Mouse (Mus musculus) B cell, adult 2 months (primary cell): Measurements from ENCODE around the gene Gm10666.
"Not testable (repeated sequence)": the region's sequence is repeated elsewhere in the genome, so short reads cannot be mapped to it uniquely, and the experiment has no call there.

Experiments used
- DNase-seq, 2 experiments: peaks; one replicate each; pipeline ENCODE4 v3.0.0; 2022

Gm10666 gene

DNA sequence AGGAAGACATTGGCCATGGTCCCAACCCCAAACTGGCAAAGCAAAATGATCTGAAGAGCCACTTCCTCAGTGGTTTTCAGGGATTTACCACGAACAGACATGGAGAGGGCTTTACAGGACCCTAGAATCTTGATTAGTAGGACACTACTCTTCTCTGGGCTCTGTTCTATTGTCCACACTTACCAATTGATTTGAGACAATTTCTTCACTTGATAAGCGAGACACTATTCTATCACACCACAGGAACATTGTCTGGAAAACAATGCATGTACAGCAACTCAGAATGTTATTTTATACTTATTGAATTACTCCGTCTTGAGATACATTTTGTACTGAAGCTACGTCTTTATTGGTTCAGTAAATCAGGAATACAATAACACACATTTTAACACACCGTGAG is at the start of gene Gm10666:
Gm10666 (minus strand) TSS at position 101 of the 400 bp plus-strand sequence.
- not testable (repeated sequence) for DNase-seq

DNA sequence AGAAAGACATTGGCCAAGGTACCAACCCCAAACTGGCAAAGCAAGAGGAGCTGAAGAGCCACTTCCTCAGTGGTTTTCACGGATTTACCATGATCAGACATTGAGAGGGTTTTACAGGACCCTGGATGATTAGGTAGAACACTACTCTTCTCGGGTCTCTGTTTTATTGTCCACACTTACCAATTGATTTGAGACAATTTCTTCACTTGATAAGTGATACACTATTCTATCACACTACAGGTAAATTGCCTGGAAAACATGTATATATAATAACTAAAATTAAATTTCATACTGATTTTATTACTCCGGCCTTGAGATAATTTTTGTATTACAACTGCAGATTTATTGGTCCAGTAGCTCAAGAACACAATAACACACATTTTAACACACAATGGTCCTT is 29.4 kb upstream of the Gm10666 start, which contains the start of gene Vmn1r142:
Vmn1r142 (minus strand) TSS at position 101 of the 400 bp plus-strand sequence.
- not testable (repeated sequence) for DNase-seq

DNA sequence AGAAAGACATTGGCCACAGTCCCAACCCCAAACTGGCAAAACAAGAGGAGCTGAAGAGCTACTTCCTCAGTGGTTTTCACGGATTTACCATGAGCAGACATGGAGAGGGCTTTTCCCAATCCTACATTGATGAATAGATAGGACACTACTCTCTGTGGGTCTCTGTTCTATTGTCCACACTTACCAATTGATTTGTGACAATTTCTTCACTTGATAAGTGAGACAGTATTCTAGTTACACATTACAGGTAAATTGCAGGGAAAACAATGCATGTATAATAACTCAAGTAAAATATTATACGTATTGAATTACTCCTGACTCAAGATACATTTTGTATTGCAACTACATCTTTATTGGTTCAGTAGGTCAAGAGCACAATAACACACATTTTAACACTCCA is 16.4 kb downstream of the Gm10666 start, which contains the start of gene Gm16451:
Gm16451 (minus strand) TSS at position 101 of the 400 bp plus-strand sequence.
- not testable (repeated sequence) for DNase-seq
